Mouse (Mus musculus): Measurements from ENCODE around the gene Crls1. TPM values are rescaled to one million over a fixed set of nuclear protein-coding genes. Genes with fewer than 3 reads are reported as not detected.

The Crls1 gene
- total RNA-seq, 2 experiments from 2014 or later: 24.6 to 28.4 TPM

DNA sequence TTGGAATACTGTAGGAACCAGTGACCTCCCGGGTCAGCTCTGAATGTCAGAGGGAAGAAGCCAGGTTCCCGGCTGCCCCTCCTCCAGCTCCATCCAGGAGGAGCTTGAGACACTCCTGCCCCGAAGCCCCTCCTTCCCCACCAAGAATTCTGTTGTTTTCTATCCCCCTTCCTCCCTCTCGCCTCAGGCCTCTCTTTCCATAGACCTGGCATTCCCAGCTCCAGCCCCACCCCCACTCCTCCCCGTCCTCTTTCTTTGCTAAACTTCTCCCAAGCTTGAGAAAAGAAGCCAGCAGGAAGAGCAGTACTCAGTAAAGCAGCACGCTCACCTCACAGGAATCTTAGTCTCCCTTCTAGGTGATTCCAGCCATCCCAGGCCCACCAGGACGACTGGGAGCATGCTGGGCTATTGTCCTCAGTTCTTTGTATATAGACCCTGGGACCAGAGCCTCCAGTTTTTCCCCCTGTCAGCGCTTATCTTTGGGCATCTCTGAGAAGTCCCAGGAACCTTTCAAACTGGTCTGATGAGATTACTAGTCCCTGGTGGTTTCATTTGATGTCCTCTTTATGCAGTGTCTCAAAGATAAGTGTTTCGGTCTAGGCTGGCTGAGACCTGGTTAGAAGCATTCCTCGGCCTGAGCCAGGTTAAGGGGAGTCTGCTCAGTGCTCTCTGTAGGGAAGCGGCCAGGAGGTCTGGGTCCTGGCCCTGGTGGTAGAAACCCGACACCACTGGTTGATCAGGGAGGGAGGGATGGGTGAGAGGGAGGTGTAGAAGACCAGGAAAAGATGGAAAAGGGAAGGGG is 34.6 kb downstream of the Crls1 start, which contains the start of gene Lrrn4:
TSS of gene Lrrn4 (minus strand) at position 48 of the 802 bp plus-strand sequence.
- no peak for DNase-seq
- intact Hi-C loops (cut with DNase I): no loop called here

DNA sequence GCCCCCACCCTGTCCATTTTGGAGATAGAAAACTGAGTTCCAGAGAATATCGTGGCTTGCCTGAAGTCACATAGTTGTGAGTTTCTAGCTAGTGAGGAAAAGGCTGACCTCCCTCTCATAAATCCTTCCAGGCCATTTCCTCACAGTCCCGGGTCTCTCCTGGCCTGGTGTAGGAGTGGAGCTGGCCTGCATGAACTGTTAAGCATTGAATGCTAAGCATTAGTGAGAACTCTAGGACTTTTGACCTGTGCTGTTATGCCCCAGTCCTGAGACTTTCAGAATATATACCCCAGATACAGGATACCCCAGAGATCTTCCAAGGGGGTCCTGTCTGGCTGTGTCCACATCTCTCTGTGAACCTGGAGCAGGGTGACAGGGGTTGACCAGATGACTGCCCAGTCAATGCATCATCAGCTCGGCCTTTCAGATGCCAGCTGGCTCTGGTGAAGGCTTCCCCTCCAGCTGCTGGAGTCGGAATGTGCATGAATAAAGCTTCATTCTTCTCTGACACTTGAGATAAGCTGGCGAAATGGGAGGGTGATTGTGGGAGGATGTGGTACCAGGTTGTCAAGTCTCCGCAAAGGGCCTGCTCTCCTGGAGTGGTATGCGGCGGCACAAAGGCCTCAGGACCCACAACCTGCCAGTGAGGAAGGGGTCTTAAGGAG is 38.0 kb downstream of the Crls1 start:
- intact Hi-C loops (cut with DNase I): no loop called here
- no peak for DNase-seq

- intact Hi-C loops (cut with DNase I): no loop called here
- DNase-seq: no peak
These were observed 38.8 kb downstream of the Crls1 start for GRCm38 (mm10) chr2:132885312-132885711.

- intact Hi-C loops (cut with DNase I): no loop called here
- no peak for DNase-seq
These were observed 47.4 kb downstream of the Crls1 start for GRCm38 (mm10) chr2:132893826-132894225.

GRCm38 (mm10) chr2:132898211-132898610 is 51.7 kb downstream of the Crls1 start:
- DNase-seq: no peak
- intact Hi-C loops (cut with DNase I): no loop called here

- DNase-seq: no peak
- intact Hi-C loops (cut with DNase I): loop anchor here (10.0 kb wide), 1 partner anchor 386 kb away; no protein-coding TSS in a partner anchor
These were observed 54.1 kb downstream of the Crls1 start for GRCm38 (mm10) chr2:132900596-132900995.

GRCm38 (mm10) chr2:132901636-132902035 is 55.2 kb downstream of the Crls1 start:
- intact Hi-C loops (cut with DNase I): loop anchor here (10.0 kb wide), 1 partner anchor 387 kb away; no protein-coding TSS in a partner anchor
- no peak for DNase-seq

GRCm38 (mm10) chr2:132902056-132902455 is 55.6 kb downstream of the Crls1 start:
- intact Hi-C loops (cut with DNase I): loop anchor here (10.0 kb wide), 1 partner anchor 387 kb away; no protein-coding TSS in a partner anchor
- DNase-seq: no peak

DNA sequence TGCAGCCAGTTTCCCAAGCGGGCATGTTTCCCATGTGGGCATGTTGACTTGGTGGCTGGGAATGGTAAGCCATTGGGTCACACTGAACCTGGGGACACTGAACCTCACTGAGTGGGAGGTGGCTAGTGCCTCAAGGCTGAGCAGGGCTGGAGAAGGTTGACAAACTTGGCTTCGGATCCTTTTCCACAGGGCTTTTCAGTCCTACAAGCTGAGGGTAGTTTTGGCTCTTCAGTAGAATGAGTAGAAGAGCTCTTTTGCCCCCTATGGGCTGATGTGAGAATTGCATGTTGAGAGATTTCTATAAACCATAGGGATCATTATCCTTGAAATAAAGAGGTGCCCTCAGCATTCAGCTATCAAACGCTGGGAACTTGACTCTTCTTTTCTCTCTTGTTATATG is 57.0 kb downstream of the Crls1 start:
- intact Hi-C loops (cut with DNase I): loop anchor here (10.0 kb wide), 1 partner anchor 389 kb away; no protein-coding TSS in a partner anchor

GRCm38 (mm10) chr2:132904961-132905360 is 58.5 kb downstream of the Crls1 start:
- DNase-seq: no peak
- intact Hi-C loops (cut with DNase I): loop anchor here (10.0 kb wide), 1 partner anchor 390 kb away; no protein-coding TSS in a partner anchor

More for the DNA sequence above, 57.0 kb downstream of the Crls1 start:
- DNase-seq: peak; percentile 40

- intact Hi-C loops (cut with DNase I): loop anchor here (10.0 kb wide), 1 partner anchor 392 kb away; no protein-coding TSS in a partner anchor
- DNase-seq: peak; percentile 23
These were observed 60.3 kb downstream of the Crls1 start for GRCm38 (mm10) chr2:132906763-132907162.

- intact Hi-C loops (cut with DNase I): no loop called here
- no peak for DNase-seq
These were observed 68.3 kb downstream of the Crls1 start for GRCm38 (mm10) chr2:132914785-132915184.

Other genes starting within 250 kb of the Crls1 start
- 1 to 10 TPM; 8.1 to 9.8 TPM for gene Shld1, start 159.7 kb upstream of the Crls1 start, total RNA-seq (2021)
- 10 to 100 TPM; 91.1 to 91.7 TPM for gene Chgb, start 65.4 kb upstream of the Crls1 start, total RNA-seq (2021)
- gene Trmt6, start 30.6 kb upstream of the Crls1 start, total RNA-seq (2021): 10 to 100 TPM; 23.9 to 26.3 TPM
- 1 to 10 TPM; 3.4 to 5.6 TPM for gene Mcm8, start 30.5 kb upstream of the Crls1 start, total RNA-seq (2021)
- under 1 TPM; 0.22 to 0.36 TPM for gene Lrrn4, start 34.2 kb downstream of the Crls1 start, total RNA-seq (2021)
- not detected for gene Fermt1, start 99.2 kb downstream of the Crls1 start, total RNA-seq (2021)